Mouse (Mus musculus): Measurements from ENCODE around the gene Gm43517. TPM values are rescaled to one million over a fixed set of nuclear protein-coding genes. Genes with fewer than 3 reads are reported as not detected.

Gene Gm43517
- total and polyA plus RNA-seq, 3 experiments, result not detected

DNA sequence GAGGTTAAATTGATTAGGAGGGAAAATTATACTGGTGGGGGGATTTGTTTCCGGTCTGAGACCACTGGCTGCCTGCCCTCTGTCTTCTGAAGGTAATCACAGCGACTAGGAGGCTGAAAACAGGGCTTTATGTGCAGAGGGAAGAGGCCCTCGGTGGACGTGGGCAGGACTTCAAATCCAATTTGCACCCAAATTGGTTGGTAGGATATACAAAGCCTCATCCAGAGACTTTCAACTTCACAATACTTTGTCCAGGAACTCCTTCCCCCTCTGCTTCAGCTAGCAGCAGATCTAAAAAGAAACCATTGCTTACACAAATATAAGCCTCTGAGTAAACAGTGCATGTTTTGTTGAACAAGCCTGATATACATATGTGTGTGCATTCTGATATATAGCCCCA is 4.5 kb upstream of the Gm43517 start:
- TF ChIP-seq MAZ (IDR thresholded peaks at IDR 0.05; ENCODE audit: low read depth, low read length), result no peak
- TF ChIP-seq USF2 (conservative IDR thresholded peaks at IDR 0.05; ENCODE audit: low read depth, low read length), result no peak
- TF ChIP-seq POLR2A (IDR thresholded peaks at IDR 0.05; ENCODE audit: low read depth, low read length), result no peak
- no peak for TF ChIP-seq RCOR1 (conservative IDR thresholded peaks at IDR 0.05; ENCODE audit: low read depth, low read length)
- TF ChIP-seq RAD21 (IDR thresholded peaks at IDR 0.05; ENCODE audit: low read depth, low read length), result no peak
- TF ChIP-seq MXI1 (IDR thresholded peaks at IDR 0.05; ENCODE audit: low read depth, low read length), result no peak
- Histone ChIP-seq H3K27ac (ENCODE audit: insufficient read depth, low read depth) (no peak overlapping the region), H3K4me3 (replicated peaks in 1 of 3; ENCODE audit: low read depth in 2 of 3, low read length in 2 of 3, poor library complexity in 1 of 3) (no peak overlapping the region), H3K79me2 (replicated peaks; ENCODE audit: control insufficient read depth, extremely low read depth, insufficient read depth, poor library complexity, severe bottlenecking) (no peaks in the 10 kb centered on the region), H3K9me3 (replicated peaks; ENCODE audit: low read length) (peaks cover 66% of the 10 kb centered on the region), H3K4me2 (ENCODE audit: insufficient read depth, low read depth, poor library complexity, severe bottlenecking) (no peak overlapping the region), H3K9ac (ENCODE audit: insufficient read depth, low read depth) (no peak overlapping the region), H3K36me3 (replicated peaks in 1 of 2; ENCODE audit: control insufficient read depth in 1 of 2, insufficient read depth in 1 of 2, low read length in 1 of 2) (no peaks in the 10 kb centered on the region), H3K4me1 (ENCODE audit: control insufficient read depth in 1 of 2, insufficient read depth in 2 of 2) (no peaks in the 10 kb centered on the region), H3K27me3 (replicated peaks) (no peaks in the 10 kb centered on the region)
- in situ Hi-C loops (cut with MboI; ENCODE audit: low pct_ligation_motif_present, low pct_unique_long_range_greater_than_20kb, low sequenced_read_pairs), result no loop called here
- dilution Hi-C loops (cut with MboI; ENCODE audit: extremely low pct_ligation_motif_present, extremely low pct_unique_long_range_greater_than_20kb, low sequenced_read_pairs), result no loop called here
- no peak for DNase-seq (ENCODE audit: extremely low read depth)

DNA sequence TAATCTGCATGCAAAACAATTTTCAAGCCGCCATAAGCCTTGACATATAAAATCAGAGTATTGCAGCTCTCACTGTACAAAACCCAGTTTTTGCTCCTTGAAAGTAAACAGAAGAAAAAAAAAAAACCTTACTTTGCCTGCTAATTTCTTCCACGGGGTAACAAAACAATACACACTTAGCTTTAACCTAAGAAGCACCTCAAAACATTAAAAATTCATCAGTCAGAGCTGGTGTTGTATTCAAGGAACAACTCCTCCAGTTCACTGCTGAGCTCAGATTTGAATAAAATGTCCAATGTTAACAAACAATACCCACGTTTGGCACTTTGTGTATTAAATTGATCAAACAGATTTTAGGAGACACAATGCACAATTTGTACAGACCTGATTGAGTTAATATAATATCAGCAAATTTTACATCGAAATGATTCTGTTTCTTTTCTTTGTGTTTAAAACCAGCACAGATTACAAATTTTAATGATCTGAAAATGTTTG is 3.9 kb upstream of the Gm43517 start:
- Histone ChIP-seq H3K9ac (ENCODE audit: insufficient read depth, low read depth) (no peak overlapping the region), H3K36me3 (replicated peaks in 1 of 2; ENCODE audit: control insufficient read depth in 1 of 2, insufficient read depth in 1 of 2, low read length in 1 of 2) (no peaks in the 10 kb centered on the region), H3K4me1 (ENCODE audit: control insufficient read depth in 1 of 2, insufficient read depth in 2 of 2) (no peaks in the 10 kb centered on the region), H3K4me3 (replicated peaks in 1 of 3; ENCODE audit: low read depth in 2 of 3, low read length in 2 of 3, poor library complexity in 1 of 3) (no peak overlapping the region), H3K27me3 (replicated peaks) (no peaks in the 10 kb centered on the region), H3K79me2 (replicated peaks; ENCODE audit: control insufficient read depth, extremely low read depth, insufficient read depth, poor library complexity, severe bottlenecking) (no peaks in the 10 kb centered on the region), H3K4me2 (ENCODE audit: insufficient read depth, low read depth, poor library complexity, severe bottlenecking) (no peak overlapping the region), H3K27ac (ENCODE audit: insufficient read depth, low read depth) (no peak overlapping the region), H3K9me3 (replicated peaks; ENCODE audit: low read length) (peaks cover 62% of the 10 kb centered on the region)
- TF ChIP-seq ZNF384 (IDR thresholded peaks at IDR 0.05; ENCODE audit: low read depth, low read length) (no peak), MYC (IDR thresholded peaks at IDR 0.05; ENCODE audit: low read depth, low read length) (no peak), MAFK (IDR thresholded peaks at IDR 0.05; ENCODE audit: insufficient replicate concordance, low read length) (no peak), ETS1 (conservative IDR thresholded peaks at IDR 0.05; ENCODE audit: low read depth, low read length) (no peak), KAT2A (IDR thresholded peaks at IDR 0.05; ENCODE audit: insufficient replicate concordance, low read length) (no peak), ZC3H11A (IDR thresholded peaks at IDR 0.05; ENCODE audit: low read depth, low read length) (no peak), RCOR1 (conservative IDR thresholded peaks at IDR 0.05; ENCODE audit: low read depth, low read length) (no peak), NELFE (IDR thresholded peaks at IDR 0.05; ENCODE audit: low read depth, low read length) (no peak), USF1 (IDR thresholded peaks at IDR 0.05; ENCODE audit: low read depth, low read length) (no peak), IRF4 (IDR thresholded peaks at IDR 0.05; ENCODE audit: low read depth, low read length) (no peak), PAX5 (IDR thresholded peaks at IDR 0.05; ENCODE audit: low read length) (no peak), E2F4 (IDR thresholded peaks at IDR 0.05; ENCODE audit: insufficient replicate concordance, low read depth, low read length) (no peak), MAZ (IDR thresholded peaks at IDR 0.05; ENCODE audit: low read depth, low read length) (no peak), ZMIZ1 (IDR thresholded peaks at IDR 0.05; ENCODE audit: low read depth, low read length) (no peak), TBP (conservative IDR thresholded peaks at IDR 0.05; ENCODE audit: low read depth, low read length) (no peak)
- dilution Hi-C loops (cut with MboI; ENCODE audit: extremely low pct_ligation_motif_present, extremely low pct_unique_long_range_greater_than_20kb, low sequenced_read_pairs), result no loop called here
- in situ Hi-C loops (cut with MboI; ENCODE audit: low pct_ligation_motif_present, low pct_unique_long_range_greater_than_20kb, low sequenced_read_pairs), result no loop called here
- no peak for DNase-seq (ENCODE audit: extremely low read depth)

Measured in CH12.LX (cell line).